Mouse (Mus musculus): ENCODE data around the gene Rbms1.

- TF ChIP-seq CTCF (IDR thresholded peaks at IDR 0.05; ENCODE audit: insufficient read depth, low read length) (no peak), POLR2A (IDR thresholded peaks at IDR 0.05; ENCODE audit: borderline replicate concordance, extremely low read depth, low read depth, low read length) (no peak)
These were observed 79.1 kb downstream of the Rbms1 start for GRCm38 (mm10) chr2:60883931-60884330.
